Mouse (Mus musculus) megakaryocyte, adult 5-6 weeks (primary cell): Measurements from ENCODE around the gene Mc3r. TPM values are rescaled to one million over a fixed set of nuclear protein-coding genes. Genes with fewer than 3 reads are reported as not detected.

ENCODE experiments used
- ATAC-seq: 2 replicates; pipeline ENCODE4 v1.8.0; 2016; ENCODE audit warnings: mild to moderate bottlenecking, inconsistent platforms; ENCODE audit not compliant: poor library complexity, severe bottlenecking
- total RNA-seq, 2 experiments: library from RNA; stranded (forward) in 1 of 2; stranded (reverse) in 1 of 2; fragments of 153-499, 151-499 nt in 1 of 2; fragments of 221-1000, 200-1000 nt in 1 of 2; gene quantifications; 2 replicates each; pipeline versions ENCODE4 v1.2.3 to v1.2.4; 2015 to 2017

The Mc3r gene
- total RNA-seq, 2 experiments from 2014 or later, result not detected

DNA sequence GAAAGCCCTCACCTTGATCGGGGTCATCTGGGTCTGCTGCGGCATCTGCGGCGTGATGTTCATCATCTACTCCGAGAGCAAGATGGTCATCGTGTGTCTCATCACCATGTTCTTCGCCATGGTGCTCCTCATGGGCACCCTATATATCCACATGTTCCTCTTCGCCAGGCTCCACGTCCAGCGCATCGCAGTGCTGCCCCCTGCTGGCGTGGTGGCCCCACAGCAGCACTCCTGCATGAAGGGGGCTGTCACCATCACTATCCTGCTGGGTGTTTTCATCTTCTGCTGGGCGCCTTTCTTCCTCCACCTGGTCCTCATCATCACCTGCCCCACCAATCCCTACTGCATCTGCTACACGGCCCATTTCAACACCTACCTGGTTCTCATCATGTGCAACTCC lies 1.0 kb downstream of the Mc3r start:
- ATAC-seq, result no peak

GRCm38 (mm10) chr2:172256418-172256817 lies 8.1 kb downstream of the Mc3r start:
- no peak for ATAC-seq

DNA sequence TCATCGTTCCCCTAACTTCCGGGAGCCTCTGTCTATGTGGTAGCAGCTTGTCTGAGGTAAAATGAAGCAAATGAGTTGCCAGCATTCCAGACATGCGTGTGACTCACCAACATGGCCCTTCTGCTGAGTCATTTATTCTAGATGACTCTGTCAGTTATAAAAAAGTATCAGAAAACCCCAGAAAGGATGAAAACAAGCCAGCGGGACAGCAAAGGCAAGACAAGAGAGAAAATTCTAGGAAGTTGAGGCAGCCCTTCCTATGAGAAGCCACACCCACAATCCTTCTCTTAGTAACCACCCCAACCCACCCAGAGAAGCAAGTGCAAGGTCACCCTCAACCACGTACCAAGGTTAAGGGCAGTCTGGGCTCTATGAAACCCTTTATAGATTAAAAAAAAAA lies 8.7 kb downstream of the Mc3r start:
- ATAC-seq, result no peak

GRCm38 (mm10) chr2:172257471-172258065 lies 9.3 kb downstream of the Mc3r start:
- ATAC-seq, result no peak

DNA sequence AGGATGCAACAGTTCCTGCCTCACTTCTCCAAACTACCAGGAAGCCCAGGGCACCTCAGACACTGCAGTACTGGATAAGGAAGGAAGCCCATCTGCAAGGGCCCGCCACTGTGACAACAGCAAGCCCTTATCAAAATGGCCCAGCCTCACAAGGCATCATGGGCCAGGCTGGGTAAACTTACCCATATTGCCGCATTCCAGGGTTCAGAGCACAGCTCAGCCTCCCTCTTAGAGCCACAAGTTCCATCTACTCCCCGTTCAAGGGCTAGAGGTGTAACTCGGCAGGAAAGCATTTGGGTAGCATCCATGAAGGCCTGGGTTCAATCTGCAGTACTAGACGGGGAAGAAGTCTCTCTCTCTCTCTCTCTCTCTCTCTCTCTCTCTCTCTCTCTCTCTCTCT lies 11.8 kb downstream of the Mc3r start:
- ATAC-seq, result no peak

GRCm38 (mm10) chr2:172261441-172261840 lies 13.1 kb downstream of the Mc3r start:
- ATAC-seq, result no peak

DNA sequence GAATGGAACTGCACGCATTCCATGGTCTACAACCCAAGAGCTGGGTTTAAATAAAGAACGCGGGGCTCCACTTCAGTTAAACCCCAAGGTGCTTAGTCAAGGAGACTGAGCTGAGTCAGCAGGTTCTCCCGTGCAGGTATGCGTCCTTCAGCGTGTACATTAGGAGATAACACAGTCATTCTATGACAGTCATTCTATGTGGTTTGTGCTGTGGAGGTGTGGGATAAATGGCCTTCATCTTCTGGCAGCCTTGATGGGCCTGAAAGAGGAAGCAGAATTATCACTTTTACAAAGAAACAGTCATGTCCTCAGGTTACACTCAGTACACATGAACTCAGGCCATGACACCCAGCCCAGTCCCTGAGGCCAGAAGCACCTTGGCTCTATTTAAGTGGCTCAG lies 14.9 kb downstream of the Mc3r start:
- ATAC-seq, result no peak

GRCm38 (mm10) chr2:172269907-172270306 lies 21.6 kb downstream of the Mc3r start:
- ATAC-seq, result no peak

DNA sequence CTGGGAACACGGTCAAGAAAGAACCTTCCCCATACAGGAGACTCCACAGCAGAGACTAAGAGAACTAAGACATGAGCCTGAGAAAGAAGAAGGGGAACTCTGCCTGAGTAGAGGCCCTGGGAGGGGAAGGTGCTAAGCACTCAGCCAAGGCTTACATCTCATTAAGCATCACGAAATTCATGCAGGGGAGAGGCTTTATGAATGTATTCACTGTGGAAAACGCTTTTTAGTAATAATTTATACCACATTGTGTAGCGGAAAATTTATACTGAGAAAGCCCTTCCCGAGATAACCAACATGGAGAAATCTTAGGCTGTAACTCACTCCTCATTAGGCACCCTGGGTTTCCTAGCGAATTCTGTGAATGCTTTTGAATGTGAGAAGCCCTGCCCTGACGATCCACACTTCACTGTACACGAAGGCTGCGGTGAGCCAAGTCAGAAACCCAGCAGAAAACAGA lies 22.2 kb downstream of the Mc3r start:
- no peak for ATAC-seq

- ATAC-seq, result no peak
Measured at GRCm38 (mm10) chr2:172270974-172271697, 22.8 kb downstream of the Mc3r start.

DNA sequence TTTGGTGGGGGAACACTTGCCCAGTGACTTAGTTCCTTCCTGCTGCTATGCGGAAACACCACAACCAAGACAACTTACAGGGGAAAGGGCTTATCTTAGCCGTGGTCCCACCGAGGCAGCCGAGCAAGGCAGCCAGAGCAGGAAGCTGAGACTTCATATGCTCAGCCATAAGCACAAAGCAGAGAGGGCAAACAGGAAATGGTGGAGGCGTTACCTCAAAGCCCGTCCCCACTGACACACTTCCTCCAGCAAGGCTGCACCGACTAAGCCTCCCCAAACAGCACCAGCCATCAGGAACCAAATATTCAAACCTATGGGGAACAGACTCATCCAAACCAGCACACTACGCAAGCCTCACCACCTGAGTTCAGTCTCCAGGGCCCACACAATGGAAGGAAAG lies 26.4 kb downstream of the Mc3r start:
- no peak for ATAC-seq

DNA sequence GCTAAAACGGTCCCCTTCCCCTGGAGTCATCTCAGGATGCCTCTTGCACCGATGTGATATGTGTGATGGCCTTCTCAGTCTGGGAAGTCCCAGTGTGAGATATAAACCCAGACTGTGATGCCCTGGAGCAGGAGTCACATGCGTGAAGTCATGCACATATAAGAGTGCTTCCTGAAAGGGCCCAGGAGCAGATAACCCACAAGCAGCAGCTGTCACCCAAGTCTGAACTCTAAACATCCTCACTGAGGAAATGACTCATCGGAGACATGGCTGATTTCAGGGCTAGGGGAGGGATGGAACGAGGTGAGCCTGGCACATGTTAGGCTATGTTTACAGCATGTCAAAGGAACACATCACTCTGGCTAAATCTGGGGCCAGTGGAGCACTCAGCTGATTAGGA lies 27.9 kb downstream of the Mc3r start:
- no peak for ATAC-seq

- no peak for ATAC-seq
Measured at GRCm38 (mm10) chr2:172278979-172279378, 30.7 kb downstream of the Mc3r start.

GRCm38 (mm10) chr2:172282071-172282710 lies 33.9 kb downstream of the Mc3r start:
- ATAC-seq, result no peak

DNA sequence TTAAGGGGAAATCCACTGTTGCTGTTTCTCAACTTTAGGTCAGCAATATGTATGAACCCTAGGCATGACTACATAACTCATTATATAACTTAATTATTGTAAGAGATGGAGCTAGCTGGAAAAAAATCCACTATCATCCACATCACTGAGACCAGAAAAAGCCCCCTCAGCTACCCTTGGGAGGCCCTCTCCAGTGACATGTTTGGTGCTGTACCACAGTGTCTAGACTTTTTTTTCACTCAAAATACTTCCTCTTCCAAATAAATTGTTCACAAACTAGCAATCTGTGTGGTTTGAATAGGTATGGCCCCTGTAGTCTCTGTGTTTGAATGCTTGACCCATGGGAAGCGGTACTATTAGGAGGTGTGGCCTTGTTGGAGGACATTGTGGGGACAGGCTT lies 39.4 kb downstream of the Mc3r start:
- no peak for ATAC-seq

GRCm38 (mm10) chr2:172288965-172289364 lies 40.7 kb downstream of the Mc3r start:
- no peak for ATAC-seq

GRCm38 (mm10) chr2:172289632-172290031 lies 41.3 kb downstream of the Mc3r start:
- ATAC-seq, result no peak

- no peak for ATAC-seq
Measured at GRCm38 (mm10) chr2:172290474-172290873, 42.2 kb downstream of the Mc3r start.

DNA sequence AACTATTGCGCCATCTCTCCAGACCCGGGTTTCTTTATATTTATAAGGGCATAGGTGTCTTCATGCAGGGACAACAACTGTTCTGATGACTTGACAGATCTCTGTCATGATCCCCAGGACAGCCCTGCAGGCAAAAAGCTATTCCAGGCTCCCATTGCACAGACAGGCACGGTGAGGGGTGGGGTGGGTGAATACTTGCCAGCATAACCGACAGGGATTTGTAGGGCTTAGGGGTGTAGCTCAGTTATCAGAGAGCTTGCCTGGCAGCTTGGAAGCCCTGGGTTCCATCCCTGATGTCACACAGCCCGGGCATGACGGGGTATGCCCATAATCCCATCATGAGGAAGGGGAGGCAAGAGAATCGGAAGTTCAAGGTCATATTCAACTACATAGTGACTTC lies 42.7 kb downstream of the Mc3r start:
- no peak for ATAC-seq

GRCm38 (mm10) chr2:172291755-172292524 lies 43.6 kb downstream of the Mc3r start:
- no peak for ATAC-seq
